ENCODE assay signal across 22 mouse cellular contexts in genomic region chr17:14094165-14094564, GRCm38 (mm10). TPM values are rescaled to one million over a fixed set of nuclear protein-coding genes. Genes with fewer than 3 reads are reported as not detected.
DNase-seq lines count a peak whose midpoint lies in the region; ATAC-seq lines count a peak whose summit lies in the region.
"Not testable (repeated sequence)": the region's sequence is repeated elsewhere in the genome, so short reads cannot be mapped to it uniquely, and the experiment has no call there.
"Had no signal": no experiment of that assay in that cellular context is flagged by ENCODE, and none has a peak within 500 bp of the region (broad histone marks: within the 10 kb centered on the region; RNA-seq: fewer than 3 reads in every experiment).

No protein-coding gene starts in this region.

- not testable (repeated sequence) for H3K27ac ChIP-seq in intestine, embryonic 14.5 days (ENCODE audit: low read depth); limb, embryonic 10.5 days; liver, embryonic 12.5 days

- 0 out of 2 replicates have a peak, but pooled peaks have one; percentile 27 for ATAC-seq in intestine, embryonic 14.5 days (replicated peaks; ENCODE audit: low FRiP score, low TSS enrichment, low read depth)
- peak; percentile 58 for ATAC-seq in liver, embryonic 12.5 days

- 45% methylated on average over 3 of the region's 7 CpGs for WGBS in intestine, embryonic 14.5 days
- WGBS in limb, embryonic 10.5 days = 29% methylated on average over 3 of the region's 7 CpGs
- WGBS in liver, embryonic 12.5 days (ENCODE audit: insufficient replicate concordance) = 36% methylated on average over 3 of the region's 7 CpGs

- not testable (repeated sequence) for H3K4me1 ChIP-seq in intestine, embryonic 14.5 days (replicated peaks; ENCODE audit: control insufficient read depth, insufficient read depth, low read length); limb, embryonic 10.5 days; liver, embryonic 12.5 days

- not testable (repeated sequence) for H3K4me2 ChIP-seq in intestine, embryonic 14.5 days (ENCODE audit: low read length); liver, embryonic 12.5 days

- not testable (repeated sequence) for H3K36me3 ChIP-seq in intestine, embryonic 14.5 days (ENCODE audit: control insufficient read depth, insufficient read depth, low read length); limb, embryonic 10.5 days; liver, embryonic 12.5 days

- H3K4me3 ChIP-seq in intestine, embryonic 14.5 days (ENCODE audit: low read depth, low read length); limb, embryonic 10.5 days; liver, embryonic 12.5 days: not testable (repeated sequence)

- H3K27me3 ChIP-seq in intestine, embryonic 14.5 days (replicated peaks; ENCODE audit: control insufficient read depth, insufficient read depth, low read length); limb, embryonic 10.5 days (ENCODE audit: low read depth, poor library complexity, severe bottlenecking); liver, embryonic 12.5 days (replicated peaks): not testable (repeated sequence)

- not testable (repeated sequence) for H3K9me3 ChIP-seq in intestine, embryonic 14.5 days (ENCODE audit: control insufficient read depth, low read length); limb, embryonic 10.5 days (replicated peaks); liver, embryonic 12.5 days (replicated peaks)

- DNase-seq in ES-CJ7 (ENCODE audit: low read depth, low spot score) (peak; percentile 17), ZHBTc4 (ENCODE audit: low read depth, low spot score) (peak; percentile 46)
- DNase-seq in intestine, embryonic 14.5 days (ENCODE audit: low spot score) = not testable (repeated sequence)
- peak; percentile 28 for DNase-seq in kidney, adult 11 months
- peak; percentile 32 for DNase-seq in kidney, adult 9 months
- DNase-seq in limb, embryonic 10.5 days (ENCODE audit: low spot score) = peak; percentile 27

- not testable (repeated sequence) for H3K9ac ChIP-seq in intestine, embryonic 14.5 days (ENCODE audit: low read length); liver, embryonic 12.5 days

RNA-seq across cellular contexts. Expression of gene Gm7358, which starts 34.8 kb away (rescaled TPM):
- not detected in 2 replicates for polyA plus RNA-seq in intestine, embryonic 14.5 days (2014; fragmentation: Nextera tagmentation; extraction: Ambion mirVana)
- not detected in 2 replicates for polyA plus RNA-seq in limb, embryonic 10.5 days (2016; fragmentation: Nextera tagmentation; extraction: Ambion mirVana)
- polyA plus RNA-seq in liver, embryonic 12.5 days (2016; fragmentation: Nextera tagmentation; extraction: Ambion mirVana) = not detected in 2 replicates
- polyA plus RNA-seq: adrenal gland, adult 2 months; C2C12; CD4-positive, CD25-positive, alpha-beta regulatory T cell, adult 4 months; cerebellum, adult 2 months; embryonic facial prominence, embryonic 13.5 days; erythroblast, embryonic 14.5 days; forebrain, embryonic 12.5 days; forebrain, embryonic 15.5 days; gonadal fat pad, adult 2 months; heart, embryonic 13.5 days; heart, embryonic 16.5 days; hindbrain, embryonic 11.5 days; hindbrain, embryonic 14.5 days; hindbrain, postnatal 0 days; inflammation-experienced regulatory T-cells, adult 6 months had no signal
